ENCODE assay signal across 1 mouse cellular context in genomic region chr16:11285949-11286348, GRCm38 (mm10).
A peak's percentile ranks its signal among the peaks of the same experiment; 100 is the strongest.
TF ChIP-seq lines count a peak whose summit lies in the region.

No protein-coding gene starts in this region.

TF ChIP-seq in MEL, 35 proteins besides CTCF, POLR2A, EP300 and RAD21:
- no peak for TF ChIP-seq E2F4 (IDR thresholded peaks at IDR 0.05; ENCODE audit: borderline replicate concordance, low read depth, low read length)
- no peak for TF ChIP-seq NELFE (IDR thresholded peaks at IDR 0.05; ENCODE audit: low read depth, low read length)
- TF ChIP-seq GABPA (IDR thresholded peaks at IDR 0.05; ENCODE audit: low read depth, low read length) = peak; percentile 43; the same call in 1 of the 2 replicates
- TF ChIP-seq UBTF (IDR thresholded peaks at IDR 0.05; ENCODE audit: borderline replicate concordance, insufficient read depth, low read depth, low read length) = no peak
